Mouse (Mus musculus) limb, embryonic 15.5 days (tissue): ENCODE data around the gene Tead1. TPM values are rescaled to one million over a fixed set of nuclear protein-coding genes. Genes with fewer than 3 reads are reported as not detected.
A peak's percentile ranks its signal among the peaks of the same experiment; 100 is the strongest.

Experiments used
- ATAC-seq: fragments of 200-750 bp; cut with Nextera tagmentation; 2 replicates; pipeline ENCODE4 v1.8.0; 2017; ENCODE audit warnings: low read depth, moderate TSS enrichment; ENCODE audit not compliant: insufficient number of reproducible peaks, low FRiP score, low TSS enrichment
- H3K27ac ChIP-seq: fragments of 300-500 bp; sonication (generic); 2 replicates; pipeline ENCODE4 v1.5.1; 2015; ENCODE audit warnings: moderate library complexity, mild to moderate bottlenecking, inconsistent platforms
- H3K27me3 ChIP-seq: fragments of 300-500 bp; sonication (generic); 2 replicates; pipeline ENCODE4 v1.6.1; 2015; ENCODE audit warnings: inconsistent platforms
- H3K36me3 ChIP-seq: fragments of 300-500 bp; sonication (generic); 2 replicates; pipeline ENCODE4 v1.6.1; 2015; ENCODE audit warnings: inconsistent platforms
- H3K4me1 ChIP-seq: fragments of 300-500 bp; sonication (generic); 2 replicates; pipeline ENCODE4 v1.6.1; 2015; ENCODE audit warnings: inconsistent platforms
- H3K4me2 ChIP-seq: fragments of 300-500 bp; sonication (generic); 2 replicates; pipeline ENCODE4 v1.6.1; 2015; ENCODE audit warnings: mild to moderate bottlenecking, inconsistent platforms
- H3K4me3 ChIP-seq: fragments of 300-500 bp; sonication (generic); 2 replicates; pipeline ENCODE4 v1.5.1; 2015; ENCODE audit warnings: mild to moderate bottlenecking, inconsistent platforms
- H3K9ac ChIP-seq: fragments of 300-500 bp; sonication (generic); 2 replicates; pipeline ENCODE4 v1.6.1; 2015; ENCODE audit warnings: inconsistent platforms
- H3K9me3 ChIP-seq: fragments of 300-500 bp; sonication (generic); 2 replicates; pipeline ENCODE4 v1.6.1; 2016; ENCODE audit warnings: inconsistent platforms
- WGBS: fragments of 180-500 bp; shearing (Covaris S2); methylation state at CpG from one replicate; pipeline ENCODE4 v1.1.7; 2015; 5-methylcytosine and 5-hydroxymethylcytosine counted together
- polyA plus RNA-seq: library from polyadenylated mRNA; unstranded; fragments of >200 nt; fragmentation: Nextera tagmentation; extraction: Ambion mirVana; gene quantifications from 2 replicates; pipeline ENCODE4 v1.2.1, GENCODE M21; 2015

The Tead1 gene
- polyA plus RNA-seq, 1 experiment from 2014 or later, result 24.5 TPM

DNA sequence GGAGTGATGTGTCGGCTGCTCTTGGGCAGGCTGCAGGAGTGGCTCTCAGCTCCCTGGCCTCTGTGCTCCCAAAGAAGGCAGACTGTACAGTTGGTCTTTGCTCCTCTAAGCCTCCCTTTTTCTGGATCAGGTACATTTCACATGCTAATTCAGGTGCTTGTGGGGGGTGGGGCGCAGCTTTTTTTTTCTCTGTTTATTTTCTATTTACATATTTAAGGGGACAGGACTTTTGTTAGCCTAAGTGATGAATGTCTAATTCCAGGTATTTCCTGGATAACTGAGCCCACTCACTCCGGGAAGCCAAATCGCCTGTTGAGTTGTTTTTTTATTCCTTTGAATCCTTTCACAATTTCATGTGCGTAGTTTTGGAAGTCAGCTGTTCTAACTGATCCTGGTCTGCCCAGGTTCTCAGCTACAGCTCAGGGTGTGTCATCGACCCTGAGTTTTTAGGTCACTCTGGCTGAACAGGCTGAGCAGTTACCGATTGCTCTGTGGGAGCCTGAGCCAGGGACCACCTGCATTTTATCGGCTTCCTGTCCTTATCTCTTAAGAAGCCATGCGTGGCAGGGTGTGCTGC is 9.4 kb downstream of the Tead1 start:
- no peak for ATAC-seq
- Histone ChIP-seq H3K4me3 (no peak overlapping the region), H3K27me3 (no peaks in the 10 kb centered on the region), H3K9me3 (no peaks in the 10 kb centered on the region), H3K36me3 (no peaks in the 10 kb centered on the region), H3K4me1 (peaks cover 70% of the 10 kb centered on the region), H3K9ac (no peak overlapping the region), H3K27ac (peak overlapping the region; percentile 50), H3K4me2 (no peak overlapping the region)
- 46% methylated on average over 9 of the region's 9 CpGs for WGBS

DNA sequence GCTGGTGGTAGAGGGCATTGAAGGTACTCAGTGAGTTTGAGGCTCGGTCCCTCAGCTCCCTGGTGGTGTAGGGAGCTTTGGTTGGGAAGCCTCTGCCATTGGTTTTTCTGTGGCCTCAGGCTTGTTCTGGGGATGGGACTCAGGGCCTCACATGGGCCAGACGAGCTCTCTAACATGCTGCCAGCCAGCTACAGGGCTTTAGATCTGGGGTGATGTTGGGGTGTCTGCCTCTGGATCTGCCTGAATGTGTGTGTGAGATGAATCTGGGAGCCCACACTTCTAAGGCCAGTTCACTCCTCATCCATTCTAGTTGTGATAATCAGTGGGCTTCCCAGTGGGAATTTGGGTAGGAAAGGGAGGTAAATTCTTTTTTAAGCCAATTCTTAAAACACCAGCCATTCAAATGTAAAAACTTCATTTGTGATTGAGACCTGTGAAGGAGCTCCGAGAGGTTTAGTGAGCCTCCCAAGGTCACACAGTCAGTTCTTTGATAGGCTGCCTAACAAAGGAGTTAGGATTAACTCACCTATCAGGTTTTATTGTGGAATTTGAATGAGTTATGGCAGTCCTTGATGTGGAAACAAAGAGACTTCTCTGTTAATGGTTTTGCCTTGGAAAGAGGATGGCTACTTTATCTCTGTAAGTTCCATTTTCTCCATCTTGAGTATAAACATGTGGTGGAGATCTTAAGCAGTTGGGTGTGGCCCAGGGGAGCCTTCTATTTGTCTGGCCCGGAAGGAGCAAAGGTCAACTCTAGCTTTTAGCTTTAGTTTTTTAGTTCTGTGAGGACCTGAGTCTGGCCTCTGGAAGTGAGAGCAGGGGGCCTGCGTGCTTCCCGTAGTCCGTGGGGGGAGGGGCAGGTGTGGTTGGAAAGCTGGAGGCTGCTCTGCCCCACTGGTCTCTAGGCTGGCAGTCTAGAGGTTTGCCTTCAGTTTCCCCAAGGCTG is 12.0 kb downstream of the Tead1 start:
- H3K4me2 ChIP-seq, result no peak overlapping the region
- no peak overlapping the region for H3K4me3 ChIP-seq
- WGBS, result 31% methylated on average over 7 of the region's 7 CpGs
- H3K27me3 ChIP-seq, result no peaks in the 10 kb centered on the region
- H3K36me3 ChIP-seq, result no peaks in the 10 kb centered on the region
- no peak for ATAC-seq
- peaks cover 58% of the 10 kb centered on the region for H3K4me1 ChIP-seq
- H3K9me3 ChIP-seq, result no peaks in the 10 kb centered on the region
- no peak overlapping the region for H3K27ac ChIP-seq
- no peak overlapping the region for H3K9ac ChIP-seq

DNA sequence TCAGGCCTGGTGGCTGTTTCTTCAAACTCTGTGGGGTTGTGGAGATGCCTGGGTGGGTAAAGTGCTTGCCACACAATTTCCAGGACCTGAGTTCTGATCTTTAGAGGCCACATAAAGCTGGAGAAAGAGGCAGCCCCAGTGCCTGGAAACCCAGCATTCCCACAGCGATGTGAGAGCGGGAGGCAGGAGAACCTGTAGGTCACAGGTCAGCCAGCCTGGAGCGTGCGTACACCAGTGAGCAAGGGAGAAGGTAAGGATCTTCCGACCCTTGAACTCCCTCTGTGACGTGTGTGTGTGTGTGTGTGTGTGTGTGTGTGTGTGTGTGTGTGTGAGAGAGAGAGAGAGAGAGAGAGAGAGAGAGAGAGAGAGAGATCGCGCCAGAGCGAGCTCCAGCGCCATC is 14.4 kb downstream of the Tead1 start:
- Histone ChIP-seq H3K9ac (no peak overlapping the region), H3K4me3 (no peak overlapping the region)
- WGBS, result 79% methylated on average over 10 of the region's 10 CpGs

DNA sequence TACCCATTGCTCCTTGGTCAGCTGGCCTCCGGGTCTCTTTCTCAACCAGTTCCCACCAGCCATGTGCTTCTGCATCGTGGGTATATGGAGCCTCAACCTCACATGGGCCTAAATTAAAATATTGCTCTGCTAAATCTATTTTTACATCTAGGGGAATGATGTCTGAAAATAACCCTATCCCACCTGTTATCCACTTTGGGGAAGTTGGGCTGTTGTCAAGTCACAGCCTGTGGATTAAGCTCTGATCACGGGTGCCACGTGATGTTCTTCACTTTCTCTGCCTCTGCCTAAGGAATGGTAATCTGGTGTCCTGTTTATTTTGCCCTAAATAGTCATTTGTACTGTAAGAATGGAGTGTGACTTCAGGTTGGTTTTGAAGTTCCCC is 17.7 kb downstream of the Tead1 start:
- Histone ChIP-seq H3K4me3 (no peak overlapping the region), H3K27ac (peak overlapping the region; percentile 87), H3K4me2 (0 out of 2 replicates have a peak overlapping the region, but pooled peaks have one; percentile 24), H3K9ac (no peak overlapping the region), H3K4me1 (peaks cover 57% of the 10 kb centered on the region), H3K36me3 (no peaks in the 10 kb centered on the region), H3K27me3 (no peaks in the 10 kb centered on the region), H3K9me3 (no peaks in the 10 kb centered on the region)
- ATAC-seq, result no peak
- 32% methylated on average over 4 of the region's 4 CpGs for WGBS

More for the DNA sequence above, 14.4 kb downstream of the Tead1 start:
- no peak for ATAC-seq
- H3K36me3 ChIP-seq, result no peaks in the 10 kb centered on the region
- no peak overlapping the region for H3K27ac ChIP-seq
- H3K27me3 ChIP-seq, result no peaks in the 10 kb centered on the region
- H3K4me1 ChIP-seq, result peaks cover 60% of the 10 kb centered on the region
- no peak overlapping the region for H3K4me2 ChIP-seq
- no peaks in the 10 kb centered on the region for H3K9me3 ChIP-seq

DNA sequence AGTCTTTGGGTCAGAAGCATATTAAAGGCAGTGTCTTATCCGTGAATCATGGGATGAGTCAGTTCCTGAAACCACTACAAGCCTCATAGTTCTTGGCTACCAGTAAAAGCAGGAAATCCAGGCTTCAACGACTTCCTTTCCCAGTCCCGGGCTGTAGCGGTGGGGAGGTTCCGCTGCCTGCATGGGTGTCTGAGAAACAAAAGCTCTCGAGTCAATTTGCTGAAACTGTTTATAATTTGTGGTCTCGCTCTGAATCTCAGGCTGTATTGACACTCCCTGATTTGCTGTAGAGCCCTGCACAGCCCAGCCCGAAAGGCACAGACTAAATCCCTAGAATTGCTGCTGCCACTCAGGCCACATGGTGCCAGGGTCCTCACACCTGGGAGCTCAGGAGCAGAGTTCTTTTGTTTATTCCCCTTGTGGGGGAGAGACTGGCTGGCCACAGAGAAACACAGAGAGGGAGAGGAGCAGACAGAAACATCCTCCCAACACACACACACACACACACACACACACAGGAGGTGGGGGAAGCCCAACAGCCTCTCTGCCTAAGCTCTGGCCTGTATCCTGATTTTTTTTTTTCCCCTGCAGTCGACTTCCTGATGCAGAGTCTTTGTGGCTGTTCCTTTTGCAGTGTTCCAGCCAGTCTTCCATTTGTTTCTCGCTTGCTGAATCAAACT is 18.2 kb downstream of the Tead1 start:
- WGBS, result 11% methylated on average over 10 of the region's 10 CpGs
- H3K27ac ChIP-seq, result peak overlapping the region; percentile 87
- H3K9me3 ChIP-seq, result no peaks in the 10 kb centered on the region
- H3K9ac ChIP-seq, result no peak overlapping the region
- no peaks in the 10 kb centered on the region for H3K27me3 ChIP-seq
- peak overlapping the region; percentile 24 for H3K4me2 ChIP-seq
- H3K4me3 ChIP-seq, result no peak overlapping the region
- H3K36me3 ChIP-seq, result no peaks in the 10 kb centered on the region
- H3K4me1 ChIP-seq, result peaks cover 52% of the 10 kb centered on the region
- ATAC-seq, result peak; percentile 40; the same call in 1 of the 2 replicates

DNA sequence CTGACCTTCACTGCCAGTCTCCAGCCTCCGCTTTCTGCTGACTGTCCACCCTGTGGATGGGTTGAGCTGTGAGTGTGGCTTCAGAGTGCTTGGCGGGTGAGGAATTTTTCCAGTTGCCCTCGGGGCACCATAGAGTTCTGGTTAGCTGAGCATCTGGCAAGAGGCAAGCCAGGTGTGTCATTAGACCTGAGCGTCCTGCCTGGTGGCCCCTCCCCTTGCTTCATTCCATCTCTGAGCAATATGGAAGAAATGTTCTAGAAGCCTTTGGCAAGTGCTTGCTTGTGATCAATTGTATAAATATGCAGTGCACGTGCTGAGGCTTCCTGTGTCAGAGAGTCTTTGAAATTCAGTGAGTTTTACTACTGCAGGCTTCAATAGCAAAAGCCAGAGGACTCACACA is 21.0 kb downstream of the Tead1 start:
- Histone ChIP-seq H3K27ac (no peak overlapping the region), H3K4me3 (no peak overlapping the region), H3K9me3 (no peaks in the 10 kb centered on the region), H3K9ac (no peak overlapping the region), H3K4me1 (peaks cover 43% of the 10 kb centered on the region), H3K27me3 (no peaks in the 10 kb centered on the region), H3K4me2 (no peak overlapping the region), H3K36me3 (no peaks in the 10 kb centered on the region)
- no peak for ATAC-seq
- WGBS, result 22% methylated on average over 5 of the region's 5 CpGs

DNA sequence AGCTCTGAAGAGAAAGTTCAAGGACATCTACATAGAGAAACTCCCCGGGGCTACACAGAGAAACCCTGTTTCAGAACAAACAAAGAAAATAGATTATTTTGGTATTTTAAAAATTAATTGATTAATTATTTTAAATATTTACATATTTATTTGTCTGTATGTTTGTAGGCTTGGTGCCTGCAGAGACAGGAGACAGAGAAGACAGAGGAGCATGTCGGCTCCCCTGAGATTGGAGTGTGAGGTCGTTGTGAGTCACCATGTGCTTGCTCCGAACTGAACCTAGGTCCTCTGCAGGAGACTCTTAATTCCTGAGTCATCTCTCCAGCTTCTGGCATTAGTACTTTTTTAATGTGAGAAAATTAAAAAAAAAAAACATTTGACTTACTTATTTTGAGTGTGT is 24.2 kb downstream of the Tead1 start:
- WGBS, result 74% methylated on average over 4 of the region's 4 CpGs
- H3K9me3 ChIP-seq, result no peaks in the 10 kb centered on the region

DNA sequence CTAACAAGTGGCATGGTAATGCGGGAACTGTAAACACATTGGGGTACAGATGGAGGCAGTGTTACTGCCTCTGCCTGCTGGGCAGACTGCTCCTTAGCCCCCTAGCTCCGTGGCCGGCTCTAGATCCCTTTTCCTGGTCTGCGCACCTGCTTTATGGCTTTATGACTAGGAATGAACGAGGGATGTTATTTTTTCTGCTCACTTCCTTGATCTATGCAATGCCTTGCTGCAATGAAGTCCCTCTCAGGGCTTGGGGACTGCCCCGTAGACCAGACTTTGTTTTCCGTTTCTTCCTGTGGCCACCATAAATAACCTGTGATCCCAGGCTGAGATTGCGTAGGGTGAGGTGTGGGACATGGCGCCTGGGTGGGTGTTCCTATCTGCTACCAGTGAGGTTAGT is 26.8 kb downstream of the Tead1 start:
- no peak for ATAC-seq
- Histone ChIP-seq H3K4me3 (no peak overlapping the region), H3K4me1 (peaks cover 28% of the 10 kb centered on the region), H3K4me2 (no peak overlapping the region), H3K36me3 (no peaks in the 10 kb centered on the region), H3K27me3 (no peaks in the 10 kb centered on the region), H3K27ac (no peak overlapping the region), H3K9me3 (no peaks in the 10 kb centered on the region), H3K9ac (no peak overlapping the region)
- 45% methylated on average over 9 of the region's 9 CpGs for WGBS

More for the DNA sequence above, 24.2 kb downstream of the Tead1 start:
- Histone ChIP-seq H3K4me3 (no peak overlapping the region), H3K27me3 (no peaks in the 10 kb centered on the region), H3K4me2 (no peak overlapping the region), H3K9ac (no peak overlapping the region), H3K36me3 (no peaks in the 10 kb centered on the region), H3K27ac (no peak overlapping the region), H3K4me1 (peaks cover 29% of the 10 kb centered on the region)
- ATAC-seq, result no peak

DNA sequence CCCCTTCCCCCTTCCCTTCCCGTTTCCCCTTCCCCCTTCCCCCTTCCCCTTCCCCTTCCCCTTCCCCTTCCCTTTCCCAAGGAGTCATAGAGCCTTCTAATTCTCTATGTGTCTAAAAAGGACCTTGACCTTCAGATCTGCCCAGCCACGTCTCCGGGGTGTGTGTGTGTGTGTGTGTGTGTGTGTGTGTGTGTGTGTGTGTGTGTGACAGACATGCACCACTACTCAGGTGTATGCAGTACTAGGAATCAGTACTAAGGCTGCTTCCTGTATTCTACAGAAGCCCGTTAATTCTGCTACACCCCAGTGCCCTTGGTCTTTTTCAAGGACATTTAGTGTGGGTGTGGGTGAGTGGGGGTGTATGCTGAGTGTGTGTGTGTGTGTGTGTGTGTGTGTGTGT is 27.6 kb downstream of the Tead1 start:
- Histone ChIP-seq H3K9me3 (no peaks in the 10 kb centered on the region), H3K36me3 (no peaks in the 10 kb centered on the region), H3K4me3 (no peak overlapping the region), H3K4me2 (no peak overlapping the region), H3K4me1 (peaks cover 30% of the 10 kb centered on the region), H3K27me3 (no peaks in the 10 kb centered on the region), H3K27ac (no peak overlapping the region), H3K9ac (no peak overlapping the region)
- no peak for ATAC-seq
- WGBS, result 76% methylated on average over 3 of the region's 4 CpGs

DNA sequence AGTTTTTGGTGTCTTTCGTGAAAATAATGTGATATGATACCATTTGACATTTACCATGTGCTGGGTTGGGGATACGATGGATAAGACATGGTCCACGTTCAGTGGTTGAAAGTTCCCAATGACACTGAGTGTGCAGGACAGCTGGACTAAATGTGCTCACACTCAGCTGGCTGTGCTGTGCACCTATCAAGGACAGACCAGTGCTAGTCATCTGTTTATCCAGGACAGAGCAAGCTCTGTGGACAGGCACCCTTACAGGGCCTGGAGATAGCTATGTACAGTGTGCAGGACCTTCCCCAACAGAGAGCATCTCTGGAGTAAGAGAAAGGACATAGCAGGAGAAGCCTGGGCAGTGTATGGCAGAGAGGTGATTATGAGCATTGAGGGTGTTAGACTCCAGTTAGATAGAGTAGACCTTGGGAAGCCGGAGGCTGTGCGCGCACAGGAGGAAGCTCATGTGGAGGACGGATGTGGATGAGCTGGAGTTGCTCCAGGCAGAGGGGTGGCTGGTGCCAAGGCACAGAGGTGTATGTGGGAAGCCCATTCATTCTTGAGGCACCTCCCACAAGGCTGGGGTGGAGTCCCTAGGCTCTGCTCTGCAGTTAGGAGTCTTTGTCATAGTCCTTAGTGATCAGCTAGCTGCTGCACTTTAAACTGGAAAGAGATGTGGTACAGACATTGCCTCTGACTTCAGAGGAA is 31.4 kb downstream of the Tead1 start:
- peak; percentile 65; the same call in 1 of the 2 replicates for ATAC-seq
- no peaks in the 10 kb centered on the region for H3K36me3 ChIP-seq
- H3K4me2 ChIP-seq, result no peak overlapping the region
- H3K9ac ChIP-seq, result no peak overlapping the region
- no peaks in the 10 kb centered on the region for H3K27me3 ChIP-seq
- no peak overlapping the region for H3K27ac ChIP-seq
- no peak overlapping the region for H3K4me3 ChIP-seq
- peaks cover 41% of the 10 kb centered on the region for H3K4me1 ChIP-seq
- 67% methylated on average over 7 of the region's 7 CpGs for WGBS
- no peaks in the 10 kb centered on the region for H3K9me3 ChIP-seq

DNA sequence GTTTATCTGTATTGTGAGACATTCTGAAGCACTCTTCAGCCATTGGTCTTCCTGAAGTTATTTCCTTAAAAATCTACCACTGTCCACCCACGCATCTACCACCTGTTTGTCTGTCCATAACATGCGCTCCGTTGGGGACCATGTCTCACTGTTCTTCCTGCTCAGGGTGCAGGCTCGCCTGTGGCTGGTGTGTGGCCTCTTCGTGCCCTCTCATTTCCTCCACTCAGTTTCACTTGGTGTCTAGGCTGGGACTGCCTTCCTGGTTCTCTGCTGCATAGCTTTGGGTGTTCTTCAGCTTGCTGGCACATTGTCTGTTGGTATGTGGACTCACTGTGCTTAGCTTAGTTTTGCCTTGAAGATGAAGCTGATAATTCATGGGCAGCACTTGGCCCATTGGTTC is 32.9 kb downstream of the Tead1 start:
- 80% methylated on average over 5 of the region's 5 CpGs for WGBS
- Histone ChIP-seq H3K27ac (no peak overlapping the region), H3K9ac (no peak overlapping the region), H3K4me2 (no peak overlapping the region), H3K27me3 (no peaks in the 10 kb centered on the region), H3K9me3 (no peaks in the 10 kb centered on the region), H3K4me1 (peaks cover 39% of the 10 kb centered on the region), H3K4me3 (no peak overlapping the region), H3K36me3 (no peaks in the 10 kb centered on the region)
- ATAC-seq, result no peak
